Comparison of ENCODE assay signal across 17 mouse cellular contexts in genomic region chr1:37100361-37100760, GRCm38 (mm10).
"Had no signal": no experiment of that assay in that cellular context is flagged by ENCODE, and none has a peak within 500 bp of the region (broad histone marks: within the 10 kb centered on the region; RNA-seq: fewer than 3 reads in every experiment).

No protein-coding gene starts in this region.

- H3K4me2 ChIP-seq: limb, embryonic 15.5 days; liver, embryonic 12.5 days; lung, embryonic 15.5 days; midbrain, embryonic 11.5 days; midbrain, embryonic 15.5 days; neural tube, embryonic 13.5 days; stomach, embryonic 15.5 days had no signal

- H3K9ac ChIP-seq: limb, embryonic 15.5 days; liver, embryonic 12.5 days; lung, embryonic 15.5 days; midbrain, embryonic 15.5 days; neural tube, embryonic 13.5 days; stomach, embryonic 15.5 days had no signal

- H3K4me1 ChIP-seq: liver, embryonic 12.5 days; lung, embryonic 15.5 days; megakaryocyte, embryonic 14.5 days; stomach, embryonic 15.5 days had no signal

- DNase-seq: kidney, adult 18-20 months; kidney, postnatal 10 days; kidney, postnatal 4 days; lung, postnatal 14 days; retina, postnatal 1 day; right cerebral cortex, postnatal 4 days; spleen, adult 18-20 months; thymus, postnatal 36 days had no signal

- ATAC-seq: liver, embryonic 12.5 days; midbrain, embryonic 15.5 days had no signal

- H3K27me3 ChIP-seq: limb, embryonic 15.5 days; liver, embryonic 12.5 days; lung, embryonic 15.5 days; midbrain, embryonic 15.5 days; neural tube, embryonic 13.5 days; stomach, embryonic 15.5 days had no signal

- H3K4me3 ChIP-seq: limb, embryonic 15.5 days; liver, embryonic 12.5 days; lung, embryonic 15.5 days; megakaryocyte, embryonic 14.5 days; midbrain, embryonic 15.5 days; neural tube, embryonic 13.5 days; stomach, embryonic 15.5 days had no signal

- H3K27ac ChIP-seq: limb, embryonic 15.5 days; liver, embryonic 12.5 days; lung, embryonic 15.5 days; macrophage; midbrain, embryonic 15.5 days; neural tube, embryonic 13.5 days; stomach, embryonic 15.5 days had no signal

- H3K9me3 ChIP-seq: limb, embryonic 15.5 days; liver, embryonic 12.5 days; lung, embryonic 15.5 days; midbrain, embryonic 15.5 days; neural tube, embryonic 13.5 days; stomach, embryonic 15.5 days had no signal

- H3K36me3 ChIP-seq: limb, embryonic 15.5 days; liver, embryonic 12.5 days; lung, embryonic 15.5 days; midbrain, embryonic 15.5 days; neural tube, embryonic 13.5 days; stomach, embryonic 15.5 days had no signal
